Comparison of ENCODE assay signal across 13 mouse cellular contexts in genomic region chr6:52102179-52102578, GRCm38 (mm10). TPM values are rescaled to one million over a fixed set of nuclear protein-coding genes. Genes with fewer than 3 reads are reported as not detected.
DNase-seq lines count a peak whose midpoint lies in the region.
"Had no signal": no experiment of that assay in that cellular context is flagged by ENCODE, and none has a peak within 500 bp of the region (broad histone marks: within the 10 kb centered on the region; RNA-seq: fewer than 3 reads in every experiment).

No protein-coding gene starts in this region.

- H3K27ac ChIP-seq in heart, embryonic 10.5 days: no peak overlapping the region
- H3K27ac ChIP-seq: embryonic facial prominence, embryonic 12.5 days had no signal

- no peak overlapping the region for H3K4me3 ChIP-seq in heart, embryonic 10.5 days
- H3K4me3 ChIP-seq: embryonic facial prominence, embryonic 12.5 days had no signal

- H3K27me3 ChIP-seq in heart, embryonic 10.5 days (ENCODE audit: insufficient read depth, poor library complexity, severe bottlenecking): peaks cover 36% of the 10 kb centered on the region
- H3K27me3 ChIP-seq: embryonic facial prominence, embryonic 12.5 days had no signal

- 70% methylated on average over 8 of the region's 8 CpGs for WGBS in heart, embryonic 10.5 days

- H3K36me3 ChIP-seq in heart, embryonic 10.5 days: no peaks in the 10 kb centered on the region
- H3K36me3 ChIP-seq: embryonic facial prominence, embryonic 12.5 days had no signal

- H3K9me3 ChIP-seq in heart, embryonic 10.5 days: no peaks in the 10 kb centered on the region
- H3K9me3 ChIP-seq: embryonic facial prominence, embryonic 12.5 days had no signal

- H3K4me1 ChIP-seq in heart, embryonic 10.5 days: no peaks in the 10 kb centered on the region

- peak; percentile 95 for DNase-seq in heart, adult 11 months
- DNase-seq in heart, embryonic 10.5 days (ENCODE audit: low spot score): no peak
- DNase-seq in ovary, postnatal 36 days (ENCODE audit: low spot score): peak; percentile 10
- no peak for DNase-seq in ovary, adult 18-20 months (ENCODE audit: low spot score)
- peak; percentile 28 to 32 for DNase-seq in heart, postnatal 10 days
- DNase-seq in left cerebral cortex, adult 18-20 months (ENCODE audit: low spot score in 2 of 2): no peak
- DNase-seq in spleen, postnatal 10 days (ENCODE audit: low spot score in 2 of 2): no peak
- no peak for DNase-seq in urinary bladder, postnatal 25 days (ENCODE audit: low spot score)
- DNase-seq: forebrain, postnatal 0 days; kidney, adult 9 months had no signal

- intact Hi-C loops in heart, postnatal 10 days (cut with DNase I): no loop called here

RNA-seq across cellular contexts. Expression of gene Hoxa1, which starts 55.9 kb away (rescaled TPM):
- polyA plus RNA-seq in heart, embryonic 10.5 days (2016; fragmentation: Nextera tagmentation; extraction: Ambion mirVana): 1.00 and 4.1 TPM in 2 replicates
- under 1 TPM; 0.22 to 0.30 TPM for total RNA-seq in heart, postnatal 10 days (2021)
- not detected for total RNA-seq in left cerebral cortex, adult 18-20 months (2021)
- total RNA-seq: layer of hippocampus, postnatal 14 days; liver, adult 2 months had no signal
- polyA plus RNA-seq: forebrain, postnatal 0 days had no signal

Comparison
In these comparisons a context has a peak if more than half of its experiments do, and no peak if none do; other contexts are left out.
1. DNase-seq: peak in heart, adult 11 months (single experiment), ovary, postnatal 36 days (single experiment) and heart, postnatal 10 days (2 of 2); none in heart, embryonic 10.5 days (single experiment), ovary, adult 18-20 months (single experiment), left cerebral cortex, adult 18-20 months (0 of 2), spleen, postnatal 10 days (0 of 2) and urinary bladder, postnatal 25 days (single experiment).